Mouse (Mus musculus): ENCODE measurements around the gene Amigo2.

DNA sequence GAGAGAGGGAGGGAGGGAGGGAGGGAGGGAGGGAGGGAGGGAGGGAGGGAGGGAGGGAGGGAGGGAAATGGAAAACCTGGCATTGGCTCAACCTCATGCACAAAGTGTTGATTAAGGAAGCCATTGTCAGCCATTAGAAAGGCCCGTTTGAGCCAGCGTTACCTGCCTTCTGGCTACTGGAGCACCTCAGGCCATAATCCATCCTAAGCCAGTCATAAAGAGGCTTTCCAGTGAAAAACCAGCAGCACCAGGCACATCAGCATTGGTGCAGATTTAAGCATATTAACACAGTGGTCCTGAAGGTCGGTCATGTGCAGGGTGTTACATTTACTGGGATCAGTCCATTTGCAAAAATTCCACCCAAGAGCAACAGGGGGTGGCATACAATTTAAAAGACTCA is 25.7 kb upstream of the Amigo2 start:
- TF ChIP-seq CTCF (IDR thresholded peaks at IDR 0.05; ENCODE audit: borderline replicate concordance, insufficient read depth, low read length) (no peak), POLR2A (IDR thresholded peaks at IDR 0.05; ENCODE audit: low read depth, low read length) (no peak)
